Mouse (Mus musculus): ENCODE data around the gene Mkrn1. TPM values are rescaled to one million over a fixed set of nuclear protein-coding genes. Genes with fewer than 3 reads are reported as not detected.

Gene Mkrn1
- polyA plus RNA-seq, 1 experiment from 2014 or later, result 52.3 TPM

DNA sequence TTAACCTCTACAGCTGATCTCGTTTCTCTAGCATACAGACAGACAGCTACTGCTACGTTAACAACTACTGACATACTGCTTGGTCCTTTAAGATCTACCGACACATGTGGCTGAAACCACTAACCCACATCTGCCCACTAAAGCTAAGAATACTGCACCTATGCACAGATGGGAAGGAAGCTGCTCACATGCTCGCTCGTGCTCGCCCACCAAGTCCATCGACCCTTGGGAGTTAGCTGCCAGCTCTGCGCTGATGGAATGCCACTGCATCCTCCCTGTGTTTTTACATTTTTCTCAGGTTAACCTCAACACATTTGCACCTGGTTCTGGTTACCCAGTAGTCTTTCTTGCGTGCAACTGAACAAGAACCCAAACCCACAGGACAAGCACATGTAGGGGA is 21.9 kb downstream of the Mkrn1 start:
- H3K4me2 ChIP-seq (ENCODE audit: low read depth, low read length), result no peak overlapping the region
- no peaks in the 10 kb centered on the region for H3K27me3 ChIP-seq (ENCODE audit: control insufficient read depth, insufficient read depth, low read length)
- no peak overlapping the region for H3K4me3 ChIP-seq (replicated peaks; ENCODE audit: low read length)
- WGBS, result 91% methylated on average over 9 of the region's 9 CpGs
- no peak overlapping the region for H3K9ac ChIP-seq (ENCODE audit: low read length)
- no peak overlapping the region for H3K27ac ChIP-seq (ENCODE audit: low read length)
- no peak for ATAC-seq (ENCODE audit: insufficient read depth, low FRiP score)
- no peaks in the 10 kb centered on the region for H3K36me3 ChIP-seq (ENCODE audit: control insufficient read depth, insufficient read depth, low read length)
- H3K9me3 ChIP-seq (replicated peaks; ENCODE audit: control insufficient read depth, low read length), result no peaks in the 10 kb centered on the region
- no peaks in the 10 kb centered on the region for H3K4me1 ChIP-seq (ENCODE audit: control insufficient read depth, insufficient read depth, low read length)

DNA sequence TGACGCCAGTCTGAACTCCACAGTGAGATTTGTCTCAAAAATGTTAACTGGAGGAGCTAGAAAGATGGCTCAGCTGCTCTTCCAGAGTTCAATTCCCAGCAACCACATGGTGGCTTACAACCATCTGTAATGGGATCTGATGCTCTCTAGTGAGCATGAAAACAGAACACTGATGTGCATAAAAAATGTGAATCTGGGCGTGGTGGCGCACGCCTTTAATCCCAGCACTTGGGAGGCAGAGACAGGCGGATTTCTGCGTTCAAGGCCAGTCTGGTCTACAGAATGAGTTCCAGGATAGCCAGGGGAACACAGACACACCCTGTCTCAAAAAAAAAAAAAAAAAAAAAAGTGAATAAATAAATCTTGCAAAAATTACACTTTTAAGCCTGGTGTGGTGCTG is 23.2 kb downstream of the Mkrn1 start:
- no peaks in the 10 kb centered on the region for H3K27me3 ChIP-seq (ENCODE audit: control insufficient read depth, insufficient read depth, low read length)
- H3K36me3 ChIP-seq (ENCODE audit: control insufficient read depth, insufficient read depth, low read length), result no peaks in the 10 kb centered on the region
- WGBS, result 94% methylated on average over 6 of the region's 6 CpGs
- no peak overlapping the region for H3K9ac ChIP-seq (ENCODE audit: low read length)
- no peak overlapping the region for H3K4me3 ChIP-seq (replicated peaks; ENCODE audit: low read length)
- no peak overlapping the region for H3K27ac ChIP-seq (ENCODE audit: low read length)
- no peaks in the 10 kb centered on the region for H3K9me3 ChIP-seq (replicated peaks; ENCODE audit: control insufficient read depth, low read length)
- no peak for ATAC-seq (ENCODE audit: insufficient read depth, low FRiP score)
- H3K4me1 ChIP-seq (ENCODE audit: control insufficient read depth, insufficient read depth, low read length), result no peaks in the 10 kb centered on the region
- no peak overlapping the region for H3K4me2 ChIP-seq (ENCODE audit: low read depth, low read length)

DNA sequence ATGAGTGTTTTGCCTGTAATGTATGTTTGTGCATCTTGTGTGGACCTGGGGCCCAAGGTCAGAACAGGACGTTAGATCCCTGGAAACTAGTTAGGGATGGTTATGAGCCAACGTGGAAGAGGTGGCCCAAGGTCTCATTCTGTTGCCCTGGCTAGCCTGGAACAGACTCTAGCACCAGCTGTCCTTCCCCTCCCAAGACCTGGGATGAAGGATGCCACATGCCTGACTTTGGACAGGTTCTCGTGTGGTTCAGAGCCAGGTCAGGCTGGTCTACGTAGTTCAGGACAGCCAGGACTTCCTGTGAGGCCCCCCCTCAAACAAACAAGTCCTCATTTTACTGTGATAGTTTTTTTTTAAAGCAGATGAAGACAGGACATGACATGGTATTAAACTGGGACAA is 24.3 kb downstream of the Mkrn1 start:
- no peaks in the 10 kb centered on the region for H3K4me1 ChIP-seq (ENCODE audit: control insufficient read depth, insufficient read depth, low read length)
- no peak overlapping the region for H3K27ac ChIP-seq (ENCODE audit: low read length)
- H3K4me2 ChIP-seq (ENCODE audit: low read depth, low read length), result no peak overlapping the region
- WGBS, result 61% methylated on average over 4 of the region's 4 CpGs
- no peak overlapping the region for H3K9ac ChIP-seq (ENCODE audit: low read length)
- H3K9me3 ChIP-seq (replicated peaks; ENCODE audit: control insufficient read depth, low read length), result no peaks in the 10 kb centered on the region
- H3K27me3 ChIP-seq (ENCODE audit: control insufficient read depth, insufficient read depth, low read length), result no peaks in the 10 kb centered on the region
- H3K36me3 ChIP-seq (ENCODE audit: control insufficient read depth, insufficient read depth, low read length), result no peaks in the 10 kb centered on the region
- no peak overlapping the region for H3K4me3 ChIP-seq (replicated peaks; ENCODE audit: low read length)
- no peak for ATAC-seq (ENCODE audit: insufficient read depth, low FRiP score)

DNA sequence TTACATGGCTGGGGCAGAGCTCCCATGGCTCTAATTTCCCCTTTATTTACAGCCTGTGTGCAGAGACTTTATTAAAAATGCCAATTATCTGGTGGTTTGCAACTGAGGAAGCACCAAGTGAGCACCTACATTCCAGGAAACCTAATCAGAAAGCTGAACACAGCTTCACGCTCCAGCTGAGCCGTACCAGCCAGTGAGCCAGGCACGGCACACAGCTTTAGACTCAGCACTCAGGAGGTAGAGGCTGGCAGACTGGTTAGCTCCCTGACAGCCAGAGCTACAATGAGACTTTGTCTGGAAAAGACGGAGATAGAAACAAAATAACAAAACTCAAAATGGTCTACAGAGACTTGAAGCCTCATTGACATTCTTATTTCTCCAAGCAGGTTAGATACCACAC is 24.8 kb downstream of the Mkrn1 start:
- Histone ChIP-seq H3K36me3 (ENCODE audit: control insufficient read depth, insufficient read depth, low read length) (no peaks in the 10 kb centered on the region), H3K4me3 (replicated peaks; ENCODE audit: low read length) (no peak overlapping the region), H3K27ac (ENCODE audit: low read length) (no peak overlapping the region), H3K4me2 (ENCODE audit: low read depth, low read length) (no peak overlapping the region), H3K27me3 (ENCODE audit: control insufficient read depth, insufficient read depth, low read length) (no peaks in the 10 kb centered on the region), H3K9me3 (replicated peaks; ENCODE audit: control insufficient read depth, low read length) (no peaks in the 10 kb centered on the region), H3K4me1 (ENCODE audit: control insufficient read depth, insufficient read depth, low read length) (no peaks in the 10 kb centered on the region), H3K9ac (ENCODE audit: low read length) (no peak overlapping the region)
- 84% methylated on average over 4 of the region's 4 CpGs for WGBS
- no peak for ATAC-seq (ENCODE audit: insufficient read depth, low FRiP score)

DNA sequence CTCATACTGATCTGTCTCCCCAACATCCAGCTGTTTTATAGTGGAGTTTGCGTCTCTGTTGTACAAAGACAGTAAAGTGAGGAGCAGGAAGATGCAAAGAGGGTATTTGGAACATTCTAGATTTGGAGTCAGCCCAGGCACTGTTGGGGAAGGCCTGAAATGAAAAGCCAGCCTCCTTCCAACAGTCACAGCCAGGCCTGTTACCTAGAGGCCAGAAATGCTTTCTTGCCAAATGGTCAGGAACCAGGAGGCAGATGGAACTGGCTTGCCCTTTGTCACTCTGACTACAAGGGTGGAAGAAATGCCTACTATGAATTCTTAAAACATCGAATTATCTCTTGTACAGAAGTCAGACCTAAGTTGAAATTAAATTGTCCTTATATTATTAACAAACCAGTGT is 30.3 kb downstream of the Mkrn1 start:
- 95% methylated on average over 2 of the region's 2 CpGs for WGBS
- H3K9ac ChIP-seq (ENCODE audit: low read length), result no peak overlapping the region
- H3K27ac ChIP-seq (ENCODE audit: low read length), result no peak overlapping the region
- no peaks in the 10 kb centered on the region for H3K4me1 ChIP-seq (ENCODE audit: control insufficient read depth, insufficient read depth, low read length)
- no peak for ATAC-seq (ENCODE audit: insufficient read depth, low FRiP score)
- no peak overlapping the region for H3K4me2 ChIP-seq (ENCODE audit: low read depth, low read length)
- H3K9me3 ChIP-seq (replicated peaks; ENCODE audit: control insufficient read depth, low read length), result no peaks in the 10 kb centered on the region
- no peaks in the 10 kb centered on the region for H3K36me3 ChIP-seq (ENCODE audit: control insufficient read depth, insufficient read depth, low read length)
- no peaks in the 10 kb centered on the region for H3K27me3 ChIP-seq (ENCODE audit: control insufficient read depth, insufficient read depth, low read length)
- H3K4me3 ChIP-seq (replicated peaks; ENCODE audit: low read length), result no peak overlapping the region

DNA sequence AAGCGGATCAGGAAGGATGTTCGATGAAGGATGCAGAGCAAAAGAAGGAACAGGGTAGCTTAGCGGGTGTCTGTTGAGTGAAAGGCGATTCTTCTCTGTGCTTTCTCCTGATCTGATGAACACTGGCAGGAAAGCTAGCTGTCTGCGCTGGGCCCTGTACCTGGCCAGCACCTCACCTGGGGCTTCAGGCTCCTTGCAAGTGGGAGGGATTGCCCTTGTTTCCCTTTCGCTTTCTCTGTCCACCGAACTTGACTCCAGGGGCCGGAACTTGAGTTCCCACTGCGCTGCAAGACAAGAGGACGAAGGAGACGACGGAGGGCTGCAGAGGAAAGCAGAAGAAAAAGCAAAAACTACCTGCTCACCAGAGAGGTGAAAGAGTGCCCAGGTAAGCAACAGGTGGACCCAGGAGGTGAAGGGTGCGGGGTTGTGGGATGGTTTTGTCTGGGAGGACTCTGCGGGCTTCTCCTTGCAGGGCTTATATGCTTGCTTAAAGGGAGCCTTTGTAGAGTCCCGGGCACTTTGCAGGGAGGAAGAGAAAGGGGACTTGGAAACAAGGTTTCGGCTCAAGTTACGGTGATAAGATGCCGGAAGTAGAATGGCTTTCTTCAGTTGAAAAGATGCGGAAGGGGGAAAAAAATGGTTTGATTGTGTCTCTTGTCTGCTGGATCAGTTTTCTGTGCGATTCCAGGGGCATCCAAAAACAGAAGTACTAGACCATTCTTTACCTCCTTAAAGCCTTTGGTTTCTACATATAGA is 39.0 kb downstream of the Mkrn1 start, which contains the start of gene Rab19:
Gene Rab19 (plus strand): TSS at position 51 of the 756 bp plus-strand sequence.
- H3K9ac ChIP-seq (ENCODE audit: low read length), result peak within 1 kb of the TSS; percentile 73
- peak within 1 kb of the TSS; percentile 90 for H3K4me2 ChIP-seq (ENCODE audit: low read depth, low read length)
- H3K36me3 ChIP-seq (ENCODE audit: control insufficient read depth, insufficient read depth, low read length), result no peaks in the 10 kb centered on the region
- 5% methylated on average over 20 of the region's 20 CpGs for WGBS
- no peaks in the 10 kb centered on the region for H3K9me3 ChIP-seq (replicated peaks; ENCODE audit: control insufficient read depth, low read length)
- no peak for ATAC-seq (ENCODE audit: insufficient read depth, low FRiP score)
- peak within 1 kb of the TSS; percentile 56 for H3K4me3 ChIP-seq (replicated peaks; ENCODE audit: low read length)
- H3K27me3 ChIP-seq (ENCODE audit: control insufficient read depth, insufficient read depth, low read length), result no peaks in the 10 kb centered on the region
- H3K27ac ChIP-seq (ENCODE audit: low read length), result peak within 1 kb of the TSS; percentile 85
- no peaks in the 10 kb centered on the region for H3K4me1 ChIP-seq (ENCODE audit: control insufficient read depth, insufficient read depth, low read length)

DNA sequence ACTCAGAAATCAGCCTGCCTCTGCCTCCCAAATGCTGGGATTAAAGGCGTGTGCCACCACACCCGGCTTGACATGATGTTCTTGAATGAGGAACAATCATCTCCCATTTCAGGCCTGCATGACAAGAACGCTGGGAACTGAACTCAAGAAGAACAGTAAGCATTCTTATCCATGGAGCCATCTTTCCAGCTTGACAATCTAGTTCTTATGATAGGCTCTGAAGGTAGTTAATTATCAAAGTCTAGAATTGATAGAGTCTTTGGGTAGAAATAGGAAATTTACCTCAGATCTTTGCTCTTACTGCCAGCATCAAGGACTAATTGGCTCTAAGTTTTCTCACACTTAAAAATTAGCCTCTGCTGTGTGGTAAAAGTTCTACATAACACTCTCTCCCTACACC is 40.0 kb downstream of the Mkrn1 start:
- no peak for ATAC-seq (ENCODE audit: insufficient read depth, low FRiP score)
- 0 out of 2 replicates have a peak, but pooled peaks cover 5% of the 10 kb centered on the region for H3K4me1 ChIP-seq (ENCODE audit: control insufficient read depth, insufficient read depth, low read length)
- 87% methylated on average over 3 of the region's 3 CpGs for WGBS

DNA sequence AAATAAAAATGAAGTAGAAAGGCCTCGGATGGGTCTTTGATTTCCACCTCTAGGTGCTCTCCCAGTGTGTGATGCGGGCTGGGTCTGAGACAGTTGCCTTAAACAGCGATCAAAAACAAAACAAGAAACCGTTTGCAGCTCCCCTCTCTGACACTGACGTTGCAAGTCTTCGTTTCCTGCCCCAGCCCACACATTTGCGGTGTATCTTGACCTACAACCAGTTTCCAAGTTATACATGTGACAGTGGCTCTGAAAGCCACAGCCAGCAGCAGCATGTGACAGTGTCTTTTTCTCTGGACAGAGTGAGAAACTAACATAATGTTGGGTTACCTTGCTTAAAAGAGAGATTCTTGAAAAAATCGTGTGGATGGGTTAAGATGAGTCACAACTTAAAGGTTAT is 40.5 kb downstream of the Mkrn1 start:
- no peak overlapping the region for H3K4me3 ChIP-seq (replicated peaks; ENCODE audit: low read length)
- H3K27ac ChIP-seq (ENCODE audit: low read length), result no peak overlapping the region
- WGBS, result 75% methylated on average over 8 of the region's 8 CpGs
- no peak for ATAC-seq (ENCODE audit: insufficient read depth, low FRiP score)
- H3K9me3 ChIP-seq (replicated peaks; ENCODE audit: control insufficient read depth, low read length), result no peaks in the 10 kb centered on the region
- H3K4me1 ChIP-seq (ENCODE audit: control insufficient read depth, insufficient read depth, low read length), result 0 out of 2 replicates have a peak, but pooled peaks cover 5% of the 10 kb centered on the region
- H3K27me3 ChIP-seq (ENCODE audit: control insufficient read depth, insufficient read depth, low read length), result no peaks in the 10 kb centered on the region
- H3K36me3 ChIP-seq (ENCODE audit: control insufficient read depth, insufficient read depth, low read length), result no peaks in the 10 kb centered on the region
- no peak overlapping the region for H3K4me2 ChIP-seq (ENCODE audit: low read depth, low read length)
- H3K9ac ChIP-seq (ENCODE audit: low read length), result no peak overlapping the region

More for the DNA sequence above, 40.0 kb downstream of the Mkrn1 start:
- Histone ChIP-seq H3K27ac (ENCODE audit: low read length) (no peak overlapping the region), H3K4me2 (ENCODE audit: low read depth, low read length) (no peak overlapping the region), H3K27me3 (ENCODE audit: control insufficient read depth, insufficient read depth, low read length) (no peaks in the 10 kb centered on the region), H3K36me3 (ENCODE audit: control insufficient read depth, insufficient read depth, low read length) (no peaks in the 10 kb centered on the region), H3K4me3 (replicated peaks; ENCODE audit: low read length) (no peak overlapping the region), H3K9me3 (replicated peaks; ENCODE audit: control insufficient read depth, low read length) (no peaks in the 10 kb centered on the region), H3K9ac (ENCODE audit: low read length) (no peak overlapping the region)

DNA sequence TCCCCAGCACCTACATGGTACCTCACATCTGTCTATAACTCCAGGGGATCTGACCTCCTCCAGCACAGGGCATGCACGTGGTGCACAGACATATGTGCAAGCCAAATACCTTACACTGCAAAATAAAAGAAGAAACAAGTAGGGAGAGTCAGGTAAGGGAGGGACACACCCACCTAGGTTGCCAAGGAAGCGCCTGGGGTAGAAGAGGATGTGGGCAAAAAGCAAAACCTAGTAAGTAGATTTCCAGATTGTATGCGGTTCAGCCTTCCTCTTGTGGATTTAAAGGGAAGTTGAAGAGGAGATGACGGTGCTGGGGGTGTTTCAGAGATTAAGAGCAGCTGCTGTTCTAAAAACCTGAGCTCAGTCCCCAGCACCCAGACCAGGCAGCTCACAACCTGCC is 41.0 kb downstream of the Mkrn1 start:
- Histone ChIP-seq H3K4me2 (ENCODE audit: low read depth, low read length) (no peak overlapping the region), H3K36me3 (ENCODE audit: control insufficient read depth, insufficient read depth, low read length) (0 out of 2 replicates have a peak, but pooled peaks cover under 1% of the 10 kb centered on the region), H3K9me3 (replicated peaks; ENCODE audit: control insufficient read depth, low read length) (no peaks in the 10 kb centered on the region), H3K9ac (ENCODE audit: low read length) (no peak overlapping the region), H3K27ac (ENCODE audit: low read length) (no peak overlapping the region), H3K27me3 (ENCODE audit: control insufficient read depth, insufficient read depth, low read length) (no peaks in the 10 kb centered on the region), H3K4me3 (replicated peaks; ENCODE audit: low read length) (no peak overlapping the region), H3K4me1 (ENCODE audit: control insufficient read depth, insufficient read depth, low read length) (0 out of 2 replicates have a peak, but pooled peaks cover 5% of the 10 kb centered on the region)
- ATAC-seq (ENCODE audit: insufficient read depth, low FRiP score), result no peak
- 49% methylated on average over 4 of the region's 4 CpGs for WGBS

Data from stomach, embryonic 16.5 days (tissue).